Mouse (Mus musculus) small intestine, adult 2 months (tissue): ENCODE measurements at regions not wholly inside any gene's neighbourhood (a gene's known extent, or its start where the extent isn't known, plus 50 kb on each side); places are given as distances from the start of the nearest gene placed in this dataset.

ENCODE experiments used
- CTCF ChIP-seq: fragments of 200-500 bp; IDR thresholded peaks from 2 replicates; pipeline ENCODE4 v1.5.1; 2012; ENCODE audit warnings: low read depth, mild to moderate bottlenecking, control low read depth, inconsistent platforms, low read length, moderate library complexity, mixed read lengths; ENCODE audit not compliant: insufficient replicate concordance, insufficient read length; ENCODE audit errors: extremely low read depth
- POLR2A ChIP-seq: fragments of 200-500 bp; IDR thresholded peaks from 2 replicates; pipeline ENCODE4 v1.6.1; 2012; ENCODE audit warnings: low read depth, mild to moderate bottlenecking, control low read depth, inconsistent platforms, low read length, moderate library complexity

- TF ChIP-seq CTCF = no peak
- no peak for TF ChIP-seq POLR2A
Measured at GRCm38 (mm10) chr16:63069987-63070386, 215.9 kb downstream of the Pros1 start.
